Mouse (Mus musculus) limb, embryonic 14.5 days (tissue): ENCODE data around the gene Pi4k2b. TPM values are rescaled to one million over a fixed set of nuclear protein-coding genes. Genes with fewer than 3 reads are reported as not detected.

ENCODE experiments used
- ATAC-seq: fragments of 200-750 bp; cut with Nextera tagmentation; 2 replicates; pipeline ENCODE4 v1.8.0; 2017; ENCODE audit warnings: low read depth, moderate number of reproducible peaks, moderate TSS enrichment; ENCODE audit not compliant: low FRiP score
- DNase-seq: peaks from one replicate; pipeline ENCODE4 v3.0.0-alpha.2; 2015; ENCODE audit warnings: low spot score
- H3K27ac ChIP-seq: fragments of 300-500 bp; sonication (generic); replicated peaks from 2 replicates; pipeline ENCODE4 v1.5.1; 2014; ENCODE audit warnings: low read depth, mild to moderate bottlenecking, low read length, moderate library complexity, mixed read lengths
- H3K27me3 ChIP-seq: fragments of 300-500 bp; sonication (generic); 2 replicates; pipeline ENCODE4 v1.6.1; 2014; ENCODE audit warnings: low read length, mixed read lengths; ENCODE audit not compliant: control insufficient read depth, insufficient read depth
- H3K36me3 ChIP-seq: fragments of 300-500 bp; sonication (generic); 2 replicates; pipeline ENCODE4 v1.6.1; 2014; ENCODE audit warnings: mild to moderate bottlenecking, low read length, moderate library complexity, mixed read lengths; ENCODE audit not compliant: control insufficient read depth, insufficient read depth
- H3K4me1 ChIP-seq: fragments of 300-500 bp; sonication (generic); 2 replicates; pipeline ENCODE4 v1.6.1; 2014; ENCODE audit warnings: antibody characterized with exemption, low read length, mixed read lengths; ENCODE audit not compliant: control insufficient read depth, insufficient read depth
- H3K4me2 ChIP-seq: fragments of 300-500 bp; sonication (generic); replicated peaks from 2 replicates; pipeline ENCODE4 v1.6.1; 2014; ENCODE audit warnings: low read depth, mild to moderate bottlenecking, low read length, moderate library complexity; ENCODE audit not compliant: severe bottlenecking
- H3K4me3 ChIP-seq: fragments of 300-500 bp; sonication (generic); replicated peaks from 2 replicates; pipeline ENCODE4 v1.5.1; 2014; ENCODE audit warnings: low read length
- H3K9ac ChIP-seq: fragments of 300-500 bp; sonication (generic); 2 replicates; pipeline ENCODE4 v1.6.1; 2014; ENCODE audit warnings: mild to moderate bottlenecking, low read depth, low read length, moderate library complexity; ENCODE audit not compliant: severe bottlenecking
- H3K9me3 ChIP-seq: fragments of 300-500 bp; sonication (generic); 2 replicates; pipeline ENCODE4 v1.6.1; 2016; ENCODE audit warnings: low read length; ENCODE audit not compliant: control insufficient read depth
- POLR2A ChIP-seq: fragments of 200-500 bp; IDR thresholded peaks from 2 replicates; pipeline ENCODE4 v1.8.0; 2012; ENCODE audit warnings: inconsistent platforms, mild to moderate bottlenecking, moderate library complexity, borderline replicate concordance; ENCODE audit not compliant: insufficient read depth, insufficient read length; ENCODE audit errors: extremely low read depth
- WGBS: fragments of 180-500 bp; shearing (Covaris S2); extraction: QIAGEN DNeasy Blood & Tissue Kit; methylation state at CpG from one replicate; pipeline ENCODE4 v1.1.7; 2014; 5-methylcytosine and 5-hydroxymethylcytosine counted together
- polyA plus RNA-seq, 2 experiments: library from polyadenylated mRNA; depleted of rRNA in 1 of 2; stranded (reverse) in 1 of 2; unstranded in 1 of 2; fragments of >200 nt; fragmentation: Nextera tagmentation in 1 of 2; extraction: Ambion mirVana in 1 of 2; gene quantifications; 2 replicates each; pipeline versions ENCODE4 v1.2.1 to v1.2.3; 2012 to 2014

Pi4k2b gene
- polyA plus RNA-seq, 2 experiments, result 21.9 to 23.3 TPM

- H3K27me3 ChIP-seq, result no peaks in the 10 kb centered on the region
- peaks cover 30% of the 10 kb centered on the region for H3K36me3 ChIP-seq
- H3K9me3 ChIP-seq, result no peaks in the 10 kb centered on the region
- WGBS, result 96% methylated on average over 9 of the region's 9 CpGs
- no peak for DNase-seq
- H3K4me2 ChIP-seq, result no peak overlapping the region
- H3K4me3 ChIP-seq, result no peak overlapping the region
- ATAC-seq, result no peak
- H3K4me1 ChIP-seq, result no peaks in the 10 kb centered on the region
- H3K9ac ChIP-seq, result no peak overlapping the region
- TF ChIP-seq POLR2A, result no peak
- no peak overlapping the region for H3K27ac ChIP-seq
Observed at GRCm38 (mm10) chr5:52794109-52794508, 52.7 kb downstream of the Pi4k2b start.

DNA sequence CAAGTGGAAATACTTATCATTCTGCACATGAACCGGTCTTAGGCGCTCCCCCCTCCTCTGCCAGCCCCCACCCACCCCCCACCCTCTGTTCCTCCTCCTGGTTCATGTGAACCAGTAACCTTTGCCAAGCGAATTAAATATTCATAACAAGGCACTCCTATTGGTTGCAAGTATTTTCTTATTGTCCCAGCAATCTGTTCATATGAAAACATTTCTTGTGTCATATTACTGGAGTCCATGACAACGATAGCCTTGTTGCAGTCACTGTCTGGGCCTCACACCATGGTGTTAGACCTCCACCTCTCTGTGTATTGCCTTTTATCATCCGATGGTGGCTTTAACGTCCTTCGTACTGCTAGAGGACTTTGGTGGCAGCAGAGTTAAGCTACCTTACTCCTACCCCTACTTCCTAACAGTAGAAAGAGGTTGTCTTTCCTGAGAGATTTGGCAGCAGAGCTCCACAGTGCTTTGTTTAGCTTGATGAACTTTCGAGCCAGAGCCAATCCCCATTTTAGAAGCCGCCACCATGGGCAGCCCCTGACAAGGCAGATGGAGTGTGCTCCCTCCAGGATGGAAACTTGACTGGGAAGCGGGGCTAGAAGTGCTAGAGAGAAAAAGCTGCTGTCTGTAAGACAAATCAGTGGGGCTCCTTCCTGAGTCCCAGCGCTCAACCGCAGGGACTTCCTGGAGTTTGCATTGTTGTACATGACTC, 58.1 kb downstream of the Pi4k2b start:
- no peaks in the 10 kb centered on the region for H3K9me3 ChIP-seq
- no peaks in the 10 kb centered on the region for H3K4me1 ChIP-seq
- TF ChIP-seq POLR2A, result no peak
- H3K4me2 ChIP-seq, result no peak overlapping the region
- 88% methylated on average over 12 of the region's 12 CpGs for WGBS
- no peak for ATAC-seq
- H3K9ac ChIP-seq, result no peak overlapping the region
- H3K27me3 ChIP-seq, result no peaks in the 10 kb centered on the region
- no peak overlapping the region for H3K27ac ChIP-seq
- no peak overlapping the region for H3K4me3 ChIP-seq
- peaks cover 39% of the 10 kb centered on the region for H3K36me3 ChIP-seq
- DNase-seq, result no peak

DNA sequence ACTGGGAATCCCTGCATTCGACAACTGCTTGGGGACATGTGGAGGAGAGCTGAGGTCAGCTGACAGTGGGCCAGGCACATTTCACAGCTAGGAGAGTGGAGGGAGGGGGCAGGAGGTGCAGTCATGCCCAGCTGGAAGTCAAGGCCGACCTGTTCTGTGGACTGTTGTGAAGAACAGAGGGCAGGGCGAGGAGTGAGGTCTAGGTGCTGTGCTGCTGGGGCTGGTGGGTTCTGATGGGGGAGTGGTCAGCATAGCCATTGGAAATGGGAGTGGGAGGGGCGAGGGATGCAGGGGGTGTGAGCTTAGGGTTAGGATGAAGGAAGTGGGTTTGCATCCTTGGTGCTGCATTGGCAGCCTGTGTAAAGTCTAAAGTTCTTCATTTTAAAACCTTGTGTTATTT, 64.4 kb downstream of the Pi4k2b start:
- Histone ChIP-seq H3K4me1 (no peaks in the 10 kb centered on the region), H3K4me2 (no peak overlapping the region), H3K9ac (no peak overlapping the region), H3K9me3 (no peaks in the 10 kb centered on the region), H3K27me3 (no peaks in the 10 kb centered on the region), H3K27ac (no peak overlapping the region), H3K4me3 (no peak overlapping the region), H3K36me3 (peaks cover 17% of the 10 kb centered on the region; the same call in 1 of the 2 replicates)
- TF ChIP-seq POLR2A, result no peak
- DNase-seq (no peak), ATAC-seq (no peak)
- WGBS, result 62% methylated on average over 4 of the region's 4 CpGs

DNA sequence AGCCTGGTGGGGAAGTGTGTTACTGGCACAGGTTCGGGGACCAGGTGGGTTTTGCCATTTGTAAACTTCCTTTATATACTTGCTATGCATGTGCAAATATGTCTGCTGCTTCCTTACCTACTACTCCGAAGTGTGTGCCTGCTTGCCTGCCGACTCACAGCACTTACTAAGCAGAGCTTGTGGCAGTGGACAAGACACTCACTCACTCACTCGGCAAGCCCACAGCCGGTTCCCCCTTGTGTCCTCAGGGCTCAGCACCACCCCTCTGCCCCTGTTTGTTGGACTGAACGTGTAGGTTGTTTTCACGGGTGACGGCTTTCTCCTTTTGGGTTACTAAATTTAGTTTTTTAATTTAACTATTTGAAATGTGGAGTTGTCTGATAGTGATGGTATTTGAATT, 65.0 kb downstream of the Pi4k2b start:
- ATAC-seq (no peak), DNase-seq (no peak)
- Histone ChIP-seq H3K27ac (no peak overlapping the region), H3K4me1 (no peaks in the 10 kb centered on the region), H3K36me3 (peaks cover 17% of the 10 kb centered on the region; the same call in 1 of the 2 replicates), H3K9me3 (no peaks in the 10 kb centered on the region), H3K4me2 (no peak overlapping the region), H3K27me3 (no peaks in the 10 kb centered on the region), H3K4me3 (no peak overlapping the region), H3K9ac (no peak overlapping the region)
- WGBS, result 42% methylated on average over 8 of the region's 8 CpGs
- TF ChIP-seq POLR2A, result no peak

- no peak overlapping the region for H3K4me2 ChIP-seq
- peaks cover 14% of the 10 kb centered on the region; the same call in 1 of the 2 replicates for H3K36me3 ChIP-seq
- H3K9me3 ChIP-seq, result no peaks in the 10 kb centered on the region
- no peak overlapping the region for H3K9ac ChIP-seq
- no peaks in the 10 kb centered on the region for H3K27me3 ChIP-seq
- no peaks in the 10 kb centered on the region for H3K4me1 ChIP-seq
- no peak overlapping the region for H3K4me3 ChIP-seq
- H3K27ac ChIP-seq, result no peak overlapping the region
- DNase-seq (no peak), ATAC-seq (no peak)
- 47% methylated on average over 7 of the region's 7 CpGs for WGBS
- no peak for TF ChIP-seq POLR2A
Observed at GRCm38 (mm10) chr5:52807030-52807429, 65.7 kb downstream of the Pi4k2b start.
